Mouse (Mus musculus) CH12.LX (cell line): Measurements from ENCODE around the gene Olfr635. TPM values are rescaled to one million over a fixed set of nuclear protein-coding genes. Genes with fewer than 3 reads are reported as not detected.
"Not testable (repeated sequence)": the region's sequence is repeated elsewhere in the genome, so short reads cannot be mapped to it uniquely, and the experiment has no call there.

Experiments used
- DNase-seq: peaks from one replicate; pipeline ENCODE4 v3.0.0-alpha.2; 2013; ENCODE audit errors: extremely low read depth
- H3K27ac ChIP-seq: 2 replicates; pipeline ENCODE4 v1.5.1; 2012; ENCODE audit warnings: low read depth, mild to moderate bottlenecking, control low read depth, moderate library complexity; ENCODE audit not compliant: insufficient read depth
- H3K27me3 ChIP-seq: replicated peaks from 2 replicates; pipeline ENCODE3; 2012; ENCODE audit warnings: inconsistent platforms
- H3K36me3 ChIP-seq, 2 experiments: replicated peaks in 1 of 2; 2 replicates each; pipeline versions ENCODE3 to v1.6.1; 2012; ENCODE audit warnings: inconsistent platforms in 1 of 2, low read length in 1 of 2, mild to moderate bottlenecking in 1 of 2, mixed read lengths in 1 of 2, moderate library complexity in 1 of 2; ENCODE audit not compliant: control insufficient read depth in 1 of 2, insufficient read depth in 1 of 2
- H3K4me1 ChIP-seq, 2 experiments: 2 replicates each; pipeline ENCODE4 v1.6.1; 2012; ENCODE audit warnings: inconsistent platforms in 1 of 2, moderate library complexity in 1 of 2; ENCODE audit not compliant: insufficient read depth in 2 of 2, control insufficient read depth in 1 of 2
- H3K4me2 ChIP-seq: 2 replicates; pipeline ENCODE4 v1.6.1; 2012; ENCODE audit warnings: low read depth, mild to moderate bottlenecking, control low read depth; ENCODE audit not compliant: poor library complexity, insufficient read depth, severe bottlenecking
- H3K4me3 ChIP-seq, 3 experiments: fragments of 150-350 bp in 1 of 3; sonication (generic) in 1 of 3; replicated peaks in 1 of 3; 2 replicates each; pipeline versions ENCODE3 to v1.5.1; 2011 to 2012; ENCODE audit warnings: low read depth in 2 of 3, low read length in 2 of 3, mild to moderate bottlenecking in 2 of 3, moderate library complexity in 2 of 3, control low read depth in 1 of 3, improper control_type of control experiment in 1 of 3, inconsistent platforms in 1 of 3, mixed read lengths in 1 of 3; ENCODE audit not compliant: poor library complexity in 1 of 3
- H3K79me2 ChIP-seq: replicated peaks from 2 replicates; pipeline ENCODE4 v1.6.1; 2012; ENCODE audit warnings: mild to moderate bottlenecking, moderate library complexity; ENCODE audit not compliant: control insufficient read depth, poor library complexity, insufficient read depth, severe bottlenecking; ENCODE audit errors: extremely low read depth
- H3K9ac ChIP-seq: 2 replicates; pipeline ENCODE4 v1.6.1; 2012; ENCODE audit warnings: low read depth, mild to moderate bottlenecking, control low read depth, moderate library complexity; ENCODE audit not compliant: insufficient read depth
- H3K9me3 ChIP-seq: replicated peaks from 2 replicates; pipeline ENCODE3; 2012; ENCODE audit warnings: low read length, inconsistent platforms, mixed read lengths
- CHD2 ChIP-seq: IDR thresholded peaks from 2 replicates; pipeline ENCODE4 v1.6.1; 2011; ENCODE audit warnings: low read length, improper control_type of control experiment
- CTCF ChIP-seq, 2 experiments: IDR thresholded peaks in 1 of 2; conservative IDR thresholded peaks in 1 of 2; 2 replicates each; pipeline ENCODE4 v1.5.1; 2011 to 2012; ENCODE audit warnings: low read depth in 2 of 2, low read length in 2 of 2, improper control_type of control experiment in 1 of 2, inconsistent platforms in 1 of 2, mild to moderate bottlenecking in 1 of 2, moderate library complexity in 1 of 2
- E2F4 ChIP-seq: IDR thresholded peaks from 2 replicates; pipeline ENCODE4 v1.6.1; 2011; ENCODE audit warnings: low read depth, low read length, improper control_type of control experiment; ENCODE audit not compliant: insufficient replicate concordance
- EP300 ChIP-seq: IDR thresholded peaks from 2 replicates; pipeline ENCODE4 v1.6.1; 2011; ENCODE audit warnings: low read length, improper control_type of control experiment
- JUN ChIP-seq: IDR thresholded peaks from 2 replicates; pipeline ENCODE4 v1.6.1; 2011; ENCODE audit warnings: low read depth, mild to moderate bottlenecking, low read length, improper control_type of control experiment, moderate library complexity; ENCODE audit not compliant: insufficient read depth
- JUND ChIP-seq: conservative IDR thresholded peaks from 2 replicates; pipeline ENCODE4 v1.6.1; 2011; ENCODE audit warnings: low read depth, low read length, improper control_type of control experiment
- NRF1 ChIP-seq: IDR thresholded peaks from 2 replicates; pipeline ENCODE4 v1.6.1; 2014; ENCODE audit warnings: low read depth, mild to moderate bottlenecking, inconsistent platforms, low read length, improper control_type of control experiment, moderate library complexity
- RAD21 ChIP-seq: IDR thresholded peaks from 2 replicates; pipeline ENCODE4 v1.6.1; 2011; ENCODE audit warnings: low read depth, mild to moderate bottlenecking, low read length, improper control_type of control experiment, moderate library complexity
- RCOR1 ChIP-seq: conservative IDR thresholded peaks from 2 replicates; pipeline ENCODE4 v1.6.1; 2012; ENCODE audit warnings: low read depth, mild to moderate bottlenecking, inconsistent platforms, low read length, improper control_type of control experiment
- SIN3A ChIP-seq: IDR thresholded peaks from 2 replicates; pipeline ENCODE4 v1.6.1; 2012; ENCODE audit warnings: low read length, improper control_type of control experiment, inconsistent platforms
- SMC3 ChIP-seq: IDR thresholded peaks from 2 replicates; pipeline ENCODE4 v1.6.1; 2011; ENCODE audit warnings: low read depth, low read length, improper control_type of control experiment
- ZC3H11A ChIP-seq: IDR thresholded peaks from 2 replicates; pipeline ENCODE4 v1.6.1; 2012; ENCODE audit warnings: low read depth, mild to moderate bottlenecking, inconsistent platforms, low read length, improper control_type of control experiment
- ZKSCAN1 ChIP-seq: IDR thresholded peaks from 2 replicates; pipeline ENCODE4 v1.6.1; 2012; ENCODE audit warnings: low read depth, inconsistent platforms, low read length, improper control_type of control experiment, borderline replicate concordance
- ZNF384 ChIP-seq: IDR thresholded peaks from 2 replicates; pipeline ENCODE4 v1.6.1; 2012; ENCODE audit warnings: low read depth, low read length, improper control_type of control experiment, inconsistent platforms
- dilution Hi-C: fragments of 300-500 bp; cut with MboI; formaldehyde crosslinking; loops from 2 replicates; pipeline ENCODE4 v1.14.3; 2020; ENCODE audit warnings: low sequenced_read_pairs; ENCODE audit not compliant: extremely low pct_unique_long_range_greater_than_20kb, extremely low pct_ligation_motif_present
- in situ Hi-C: fragments of 300-500 bp; cut with MboI; formaldehyde crosslinking; loops from 3 replicates; pipeline ENCODE4 v1.14.3; 2019; ENCODE audit warnings: low sequenced_read_pairs, low pct_ligation_motif_present, low pct_unique_long_range_greater_than_20kb, mixed read lengths
- polyA plus RNA-seq: library from polyadenylated mRNA; unstranded; fragments of >175 nt; gene quantifications from 2 replicates; pipeline ENCODE4 v1.2.1, GENCODE M21; 2012; ENCODE audit warnings: low read depth; ENCODE audit not compliant: insufficient read length
- total RNA-seq, 2 experiments: library from RNA; depleted of rRNA; stranded (reverse); fragments of 300-350 nt in 1 of 2; fragments of >200 nt in 1 of 2; gene quantifications; 2 replicates each; pipeline ENCODE4 v1.2.3; 2012 to 2014

Gene Olfr635
- total and polyA plus RNA-seq, 3 experiments, result 0.03 TPM; not detected in 2

DNA sequence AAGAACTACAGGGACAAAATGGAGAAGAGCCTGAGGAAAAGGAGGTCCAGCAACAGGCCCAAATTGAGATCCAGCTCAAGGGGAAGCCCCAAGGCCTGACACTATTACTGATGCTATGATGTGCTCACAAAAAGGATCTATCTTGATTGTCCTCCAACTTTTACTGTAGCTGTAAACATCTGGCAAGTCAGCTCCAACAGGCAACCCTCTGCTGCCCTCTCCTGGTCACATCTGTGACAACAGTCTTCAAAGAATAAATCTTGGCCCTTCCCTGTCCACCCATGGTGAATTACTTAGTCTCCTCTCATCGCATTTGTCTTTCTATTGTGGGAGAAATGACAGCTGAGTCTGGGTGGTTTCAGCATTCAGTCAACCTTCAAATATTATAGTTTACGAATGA is 28.2 kb upstream of the Olfr635 start:
- no peaks in the 10 kb centered on the region for H3K36me3 ChIP-seq
- DNase-seq, result peak; percentile 73
- dilution Hi-C loops, result no loop called here
- no peaks in the 10 kb centered on the region for H3K9me3 ChIP-seq
- no peaks in the 10 kb centered on the region for H3K4me1 ChIP-seq
- no peak overlapping the region for H3K9ac ChIP-seq
- in situ Hi-C loops, result no loop called here
- H3K79me2 ChIP-seq, result no peaks in the 10 kb centered on the region
- H3K27me3 ChIP-seq, result no peaks in the 10 kb centered on the region
- no peak overlapping the region for H3K4me3 ChIP-seq
- no peak overlapping the region for H3K4me2 ChIP-seq
- no peak for TF ChIP-seq JUN
- peak; percentile 77 to 80 for TF ChIP-seq CTCF (conservative IDR thresholded peaks at IDR 0.05 in 1 of 2, IDR thresholded peaks at IDR 0.05 in 1 of 2; ENCODE audit: low read depth in 2 of 2, low read length in 2 of 2)
- peak; percentile 68 for TF ChIP-seq RAD21
- peak; percentile 65 for TF ChIP-seq SMC3
- no peak overlapping the region for H3K27ac ChIP-seq

DNA sequence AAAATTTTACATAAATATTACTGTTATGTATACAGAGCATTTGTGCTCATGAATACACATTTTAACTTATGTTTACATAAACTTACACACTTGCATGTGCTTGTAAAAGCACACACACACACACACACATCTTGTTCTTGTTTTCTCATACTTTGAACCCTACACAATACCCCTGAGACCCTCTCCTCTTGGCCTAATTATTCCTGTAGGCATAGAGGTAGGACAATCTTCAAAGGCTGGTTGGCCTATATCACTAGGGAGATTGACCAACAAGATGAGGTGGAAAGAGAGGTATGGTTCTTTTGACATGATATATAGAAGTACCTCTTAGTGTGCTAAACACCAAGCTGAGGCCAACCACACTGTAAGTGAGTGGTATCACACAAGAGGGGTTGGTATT is 26.8 kb upstream of the Olfr635 start, which contains the start of gene Olfr633:
Gene Olfr633, plus strand, starts transcription at position 301 of the 400 bp plus-strand sequence.
- DNase-seq, result no peak
- TF ChIP-seq ZC3H11A (no peak), EP300 (no peak), NRF1 (no peak), JUND (no peak), RCOR1 (no peak), E2F4 (no peak), ZNF384 (no peak), SIN3A (no peak), CHD2 (no peak), ZKSCAN1 (no peak)
- in situ Hi-C loops, result no loop called here
- Histone ChIP-seq H3K4me2 (no peak within 1 kb of the TSS), H3K79me2 (no peaks in the 10 kb centered on the region), H3K9me3 (no peaks in the 10 kb centered on the region), H3K9ac (no peak within 1 kb of the TSS), H3K4me1 (no peaks in the 10 kb centered on the region), H3K27me3 (no peaks in the 10 kb centered on the region), H3K36me3 (no peaks in the 10 kb centered on the region), H3K4me3 (no peak within 1 kb of the TSS), H3K27ac (no peak within 1 kb of the TSS)
- dilution Hi-C loops, result no loop called here

DNA sequence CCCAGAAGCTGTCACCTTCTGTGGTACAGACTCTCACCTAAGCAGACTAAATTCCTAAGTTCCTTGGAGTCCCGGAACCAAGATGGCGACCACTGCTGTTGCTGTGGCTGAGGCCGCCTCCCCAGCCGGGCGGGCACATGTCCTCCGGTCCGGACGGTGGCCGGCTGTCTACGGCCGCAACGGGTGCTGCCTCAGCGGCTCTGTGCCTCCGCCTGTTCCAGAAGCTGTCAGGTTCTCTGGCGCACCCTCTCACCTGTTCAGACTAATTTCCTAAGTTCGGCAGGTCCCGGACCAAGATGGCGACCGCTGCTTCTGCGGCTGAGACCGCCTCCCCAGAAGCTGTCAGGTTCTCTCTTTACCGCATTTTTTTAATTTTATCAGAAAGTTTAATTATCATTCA is 4.1 kb upstream of the Olfr635 start:
- H3K4me2 ChIP-seq, H3K4me3 ChIP-seq, H3K79me2 ChIP-seq, H3K27ac ChIP-seq, DNase-seq, H3K9ac ChIP-seq, H3K36me3 ChIP-seq, dilution Hi-C loops, H3K27me3 ChIP-seq, in situ Hi-C loops, H3K4me1 ChIP-seq, H3K9me3 ChIP-seq: not testable (repeated sequence)
